Mouse (Mus musculus) C2C12 (cell line): ENCODE results near the gene Ikzf3.

ENCODE experiments used
- CEBPB ChIP-seq: IDR thresholded peaks from one replicate; pipeline ENCODE4 v1.6.1; 2011; ENCODE audit warnings: low read depth, mild to moderate bottlenecking, control low read depth, moderate library complexity
- CTCF ChIP-seq: IDR thresholded peaks from one replicate; pipeline ENCODE4 v1.5.1; 2011; ENCODE audit not compliant: control insufficient read depth, insufficient read depth, insufficient read length
- FOSL1 ChIP-seq: IDR thresholded peaks from one replicate; pipeline ENCODE4 v1.8.0; 2011; ENCODE audit warnings: mild to moderate bottlenecking, low read length; ENCODE audit not compliant: poor library complexity, insufficient read depth, severe bottlenecking
- MYOG ChIP-seq: IDR thresholded peaks from one replicate; pipeline ENCODE4 v1.6.1; 2011; ENCODE audit not compliant: control insufficient read depth, insufficient read length; ENCODE audit errors: extremely low read depth

DNA sequence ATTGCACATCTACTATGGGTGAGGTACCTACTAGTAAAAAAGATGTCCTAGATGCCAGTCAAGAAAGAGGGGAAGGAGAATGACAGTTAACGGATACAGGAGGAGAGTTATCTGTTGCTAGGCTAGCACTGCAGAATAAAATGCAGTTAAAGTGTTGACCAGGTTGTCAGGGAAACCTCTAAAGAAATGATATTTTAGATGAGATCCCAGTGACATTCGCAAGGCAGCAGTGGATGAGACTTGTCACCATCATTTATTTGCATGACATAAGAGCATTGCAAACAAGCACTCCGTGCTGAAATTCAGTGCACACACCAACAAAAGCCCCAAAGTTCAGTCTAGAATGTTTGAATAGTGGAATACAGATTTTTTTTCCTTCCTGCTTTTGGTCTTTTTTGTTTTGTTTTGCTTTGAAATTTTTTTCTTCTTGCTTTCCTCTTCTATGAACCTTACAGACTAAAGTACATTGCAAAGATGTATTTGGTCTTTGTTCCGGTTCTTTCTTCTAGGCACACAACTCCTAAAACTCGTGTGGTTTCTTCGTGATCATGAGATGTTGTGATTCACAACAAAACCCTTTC is 32.4 kb downstream of the Ikzf3 start:
- TF ChIP-seq CTCF (no peak), MYOG (no peak), FOSL1 (no peak), CEBPB (no peak)
